Mouse (Mus musculus): ENCODE measurements around the gene Pcsk6.

GRCm38 (mm10) chr7:66091553-66091952 is 230.0 kb downstream of the Pcsk6 start:
- TF ChIP-seq HCFC1 (IDR thresholded peaks at IDR 0.05; ENCODE audit: borderline replicate concordance, insufficient read depth, low read length) (no peak), MAFK (IDR thresholded peaks at IDR 0.05; ENCODE audit: insufficient read depth, low read depth, low read length) (no peak), CHD2 (IDR thresholded peaks at IDR 0.05; ENCODE audit: low read depth, low read length) (no peak), ZNF384 (IDR thresholded peaks at IDR 0.05; ENCODE audit: low read depth, low read length) (no peak), ZC3H11A (IDR thresholded peaks at IDR 0.05; ENCODE audit: borderline replicate concordance, low read depth, low read length) (no peak)

Measured in ES-E14 (cell line).